Mouse (Mus musculus): ENCODE data around the gene Cacna1c. TPM values are rescaled to one million over a fixed set of nuclear protein-coding genes. Genes with fewer than 3 reads are reported as not detected.

Gene Cacna1c
- polyA plus RNA-seq, 1 experiment from 2014 or later: 13.7 TPM

DNA sequence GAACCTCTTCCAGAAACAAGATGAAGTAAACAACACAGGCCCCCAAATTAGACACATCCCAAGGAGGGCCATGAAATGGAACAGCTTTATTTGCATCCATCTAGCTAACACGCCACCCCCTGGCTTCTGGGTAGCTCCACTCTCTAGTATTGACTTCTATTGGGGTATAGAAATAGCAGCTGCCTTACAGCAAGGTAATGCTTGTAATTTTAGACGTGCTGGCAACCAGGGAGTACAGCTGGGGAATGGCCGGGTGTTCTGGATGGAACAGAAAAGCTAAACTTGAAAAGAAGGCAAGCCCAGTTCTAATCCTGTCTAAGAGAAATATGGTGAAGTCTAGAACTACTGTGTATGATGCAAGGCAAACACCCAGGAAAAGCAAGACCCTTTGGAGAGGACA, 329.3 kb downstream of the Cacna1c start:
- Histone ChIP-seq H3K4me3 (ENCODE audit: low read depth, low read length) (no peak overlapping the region), H3K27me3 (ENCODE audit: control insufficient read depth, insufficient read depth, low read length) (no peaks in the 10 kb centered on the region), H3K9me3 (ENCODE audit: control insufficient read depth, low read length) (no peaks in the 10 kb centered on the region), H3K27ac (ENCODE audit: low read depth, low read length) (no peak overlapping the region), H3K9ac (replicated peaks; ENCODE audit: low read depth, low read length) (no peak overlapping the region), H3K36me3 (ENCODE audit: control insufficient read depth, insufficient read depth, low read length) (no peaks in the 10 kb centered on the region), H3K4me2 (ENCODE audit: low read depth, low read length) (no peak overlapping the region), H3K4me1 (ENCODE audit: control insufficient read depth, insufficient read depth, low read length) (no peaks in the 10 kb centered on the region; the same call in 1 of the 2 replicates)
- ATAC-seq (ENCODE audit: low read depth): no peak
- whole genome bisulfite sequencing: 73% methylated on average over 3 of the region's 3 CpGs

- H3K36me3 ChIP-seq (ENCODE audit: control insufficient read depth, insufficient read depth, low read length): no peaks in the 10 kb centered on the region
- no peak for ATAC-seq (ENCODE audit: low read depth)
- H3K4me1 ChIP-seq (ENCODE audit: control insufficient read depth, insufficient read depth, low read length): no peaks in the 10 kb centered on the region; the same call in 1 of the 2 replicates
- H3K27me3 ChIP-seq (ENCODE audit: control insufficient read depth, insufficient read depth, low read length): no peaks in the 10 kb centered on the region
- WGBS: 81% methylated on average over 5 of the region's 5 CpGs
- H3K27ac ChIP-seq (ENCODE audit: low read depth, low read length): no peak overlapping the region
- H3K9ac ChIP-seq (replicated peaks; ENCODE audit: low read depth, low read length): no peak overlapping the region
- H3K4me3 ChIP-seq (ENCODE audit: low read depth, low read length): no peak overlapping the region
- H3K9me3 ChIP-seq (ENCODE audit: control insufficient read depth, low read length): no peaks in the 10 kb centered on the region
- no peak overlapping the region for H3K4me2 ChIP-seq (ENCODE audit: low read depth, low read length)
Measured at GRCm38 (mm10) chr6:118865777-118866380, 330.3 kb downstream of the Cacna1c start.

DNA sequence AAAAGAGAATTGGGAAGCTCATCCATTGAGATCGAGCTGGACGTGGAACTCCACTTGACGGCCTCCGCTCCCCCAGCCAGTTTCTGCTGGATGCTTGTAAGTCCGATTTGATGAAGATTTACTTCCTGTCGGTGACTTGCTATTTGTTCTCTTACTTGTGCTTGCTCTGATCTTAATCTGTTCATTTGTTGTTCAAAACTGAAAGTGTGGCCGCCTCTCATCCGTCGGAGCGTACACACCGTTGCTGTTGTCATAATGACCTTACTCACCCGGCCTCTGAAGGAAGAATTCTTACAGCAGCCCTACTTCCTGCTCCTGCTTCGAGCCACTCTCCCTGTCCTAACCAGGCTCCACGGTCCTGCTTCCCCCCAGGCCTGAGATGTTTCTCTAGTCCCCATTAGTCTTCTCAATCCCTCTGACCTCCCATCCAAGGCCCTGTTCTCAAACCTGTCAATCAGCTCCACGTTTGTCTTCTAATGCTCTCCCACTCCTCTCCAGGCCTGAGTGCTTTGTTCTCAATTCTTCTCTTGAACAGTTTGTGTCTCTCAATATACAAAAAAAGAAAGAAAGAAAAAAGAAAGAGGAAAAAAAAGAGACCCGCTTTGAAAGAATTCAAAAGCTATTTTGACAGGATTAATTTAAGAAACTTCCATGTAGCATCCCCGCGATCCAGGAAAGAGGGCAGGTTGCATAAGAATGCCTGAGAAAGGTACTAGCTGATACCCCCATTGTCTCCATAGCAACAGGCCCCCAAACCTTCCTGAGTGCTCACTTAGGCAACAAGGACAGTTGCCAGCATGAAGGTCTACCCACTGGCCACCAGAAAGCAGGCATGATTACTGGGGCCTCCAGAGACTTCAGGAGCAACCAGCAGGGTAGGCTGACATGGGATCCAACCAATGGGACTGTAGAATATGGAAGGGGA, 331.3 kb downstream of the Cacna1c start:
- H3K27ac ChIP-seq (ENCODE audit: low read depth, low read length): no peak overlapping the region
- WGBS: 66% methylated on average over 18 of the region's 18 CpGs

DNA sequence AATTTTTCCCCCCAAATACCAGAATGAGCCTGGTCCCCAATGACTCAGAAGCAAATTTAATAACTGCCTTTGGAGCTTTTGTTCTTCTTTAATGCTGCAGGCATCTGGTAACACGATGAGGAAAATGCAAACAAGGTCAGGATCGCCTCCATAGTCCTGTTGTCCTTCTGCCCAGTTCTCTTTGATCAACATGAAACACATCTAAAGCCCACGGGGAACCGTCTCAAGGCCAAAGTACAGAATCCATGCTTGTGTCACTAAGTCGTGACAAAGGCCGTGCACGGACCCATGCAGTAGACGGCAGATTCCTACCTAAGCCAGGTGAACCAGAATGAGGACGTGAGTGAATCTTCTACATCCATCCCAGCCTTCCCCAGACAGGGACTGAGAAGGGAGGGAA, 333.5 kb downstream of the Cacna1c start:
- Histone ChIP-seq H3K4me1 (ENCODE audit: control insufficient read depth, insufficient read depth, low read length) (no peaks in the 10 kb centered on the region; the same call in 1 of the 2 replicates), H3K9ac (replicated peaks; ENCODE audit: low read depth, low read length) (no peak overlapping the region), H3K9me3 (ENCODE audit: control insufficient read depth, low read length) (no peaks in the 10 kb centered on the region), H3K27ac (ENCODE audit: low read depth, low read length) (no peak overlapping the region), H3K27me3 (ENCODE audit: control insufficient read depth, insufficient read depth, low read length) (no peaks in the 10 kb centered on the region), H3K36me3 (ENCODE audit: control insufficient read depth, insufficient read depth, low read length) (no peaks in the 10 kb centered on the region), H3K4me2 (ENCODE audit: low read depth, low read length) (no peak overlapping the region), H3K4me3 (ENCODE audit: low read depth, low read length) (no peak overlapping the region)
- WGBS: 92% methylated on average over 9 of the region's 9 CpGs
- no peak for ATAC-seq (ENCODE audit: low read depth)

More for the DNA sequence above, 331.3 kb downstream of the Cacna1c start:
- H3K27me3 ChIP-seq (ENCODE audit: control insufficient read depth, insufficient read depth, low read length): no peaks in the 10 kb centered on the region
- H3K36me3 ChIP-seq (ENCODE audit: control insufficient read depth, insufficient read depth, low read length): no peaks in the 10 kb centered on the region
- H3K9ac ChIP-seq (replicated peaks; ENCODE audit: low read depth, low read length): no peak overlapping the region
- no peak for ATAC-seq (ENCODE audit: low read depth)
- H3K4me3 ChIP-seq (ENCODE audit: low read depth, low read length): no peak overlapping the region
- H3K4me1 ChIP-seq (ENCODE audit: control insufficient read depth, insufficient read depth, low read length): no peaks in the 10 kb centered on the region; the same call in 1 of the 2 replicates
- no peaks in the 10 kb centered on the region for H3K9me3 ChIP-seq (ENCODE audit: control insufficient read depth, low read length)
- H3K4me2 ChIP-seq (ENCODE audit: low read depth, low read length): no peak overlapping the region

GRCm38 (mm10) chr6:118862091-118862490, 334.1 kb downstream of the Cacna1c start:
- Histone ChIP-seq H3K9me3 (ENCODE audit: control insufficient read depth, low read length) (no peaks in the 10 kb centered on the region), H3K36me3 (ENCODE audit: control insufficient read depth, insufficient read depth, low read length) (no peaks in the 10 kb centered on the region), H3K4me1 (ENCODE audit: control insufficient read depth, insufficient read depth, low read length) (no peaks in the 10 kb centered on the region), H3K27me3 (ENCODE audit: control insufficient read depth, insufficient read depth, low read length) (no peaks in the 10 kb centered on the region), H3K4me2 (ENCODE audit: low read depth, low read length) (no peak overlapping the region), H3K4me3 (ENCODE audit: low read depth, low read length) (no peak overlapping the region), H3K27ac (ENCODE audit: low read depth, low read length) (no peak overlapping the region), H3K9ac (replicated peaks; ENCODE audit: low read depth, low read length) (no peak overlapping the region)
- 77% methylated on average over 5 of the region's 5 CpGs for WGBS
- no peak for ATAC-seq (ENCODE audit: low read depth)

DNA sequence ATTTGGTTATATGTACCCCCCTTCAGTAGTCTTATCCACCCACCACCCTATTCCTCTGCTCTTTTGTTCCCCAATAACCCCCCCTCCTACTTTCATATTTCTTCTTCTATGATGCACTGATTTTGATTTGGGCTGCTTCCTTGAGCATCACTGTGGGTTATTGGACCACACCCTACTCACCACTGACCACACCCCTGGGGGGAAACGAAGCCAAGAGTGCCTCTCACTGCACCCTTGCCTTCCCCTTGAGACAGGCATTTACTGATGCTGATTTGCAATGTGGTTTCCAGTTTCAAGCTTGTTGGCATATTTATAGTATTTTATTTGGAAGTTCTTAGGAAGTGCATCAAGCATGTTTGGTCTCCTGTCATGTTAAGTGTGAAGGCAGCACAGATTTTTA, 337.8 kb downstream of the Cacna1c start:
- no peaks in the 10 kb centered on the region for H3K4me1 ChIP-seq (ENCODE audit: control insufficient read depth, insufficient read depth, low read length)
- 78% methylated on average over 1 of the region's 1 CpGs for WGBS
- H3K36me3 ChIP-seq (ENCODE audit: control insufficient read depth, insufficient read depth, low read length): no peaks in the 10 kb centered on the region
- H3K9ac ChIP-seq (replicated peaks; ENCODE audit: low read depth, low read length): no peak overlapping the region
- no peak overlapping the region for H3K4me3 ChIP-seq (ENCODE audit: low read depth, low read length)
- no peaks in the 10 kb centered on the region for H3K27me3 ChIP-seq (ENCODE audit: control insufficient read depth, insufficient read depth, low read length)
- no peak for ATAC-seq (ENCODE audit: low read depth)
- no peak overlapping the region for H3K27ac ChIP-seq (ENCODE audit: low read depth, low read length)
- H3K4me2 ChIP-seq (ENCODE audit: low read depth, low read length): no peak overlapping the region
- H3K9me3 ChIP-seq (ENCODE audit: control insufficient read depth, low read length): no peaks in the 10 kb centered on the region

GRCm38 (mm10) chr6:118852131-118852530, 344.1 kb downstream of the Cacna1c start:
- Histone ChIP-seq H3K4me3 (ENCODE audit: low read depth, low read length) (no peak overlapping the region), H3K36me3 (ENCODE audit: control insufficient read depth, insufficient read depth, low read length) (no peaks in the 10 kb centered on the region), H3K27me3 (ENCODE audit: control insufficient read depth, insufficient read depth, low read length) (no peaks in the 10 kb centered on the region), H3K9ac (replicated peaks; ENCODE audit: low read depth, low read length) (no peak overlapping the region), H3K4me2 (ENCODE audit: low read depth, low read length) (no peak overlapping the region), H3K27ac (ENCODE audit: low read depth, low read length) (no peak overlapping the region), H3K9me3 (ENCODE audit: control insufficient read depth, low read length) (no peaks in the 10 kb centered on the region), H3K4me1 (ENCODE audit: control insufficient read depth, insufficient read depth, low read length) (no peaks in the 10 kb centered on the region)
- 73% methylated on average over 6 of the region's 6 CpGs for WGBS
- ATAC-seq (ENCODE audit: low read depth): no peak

DNA sequence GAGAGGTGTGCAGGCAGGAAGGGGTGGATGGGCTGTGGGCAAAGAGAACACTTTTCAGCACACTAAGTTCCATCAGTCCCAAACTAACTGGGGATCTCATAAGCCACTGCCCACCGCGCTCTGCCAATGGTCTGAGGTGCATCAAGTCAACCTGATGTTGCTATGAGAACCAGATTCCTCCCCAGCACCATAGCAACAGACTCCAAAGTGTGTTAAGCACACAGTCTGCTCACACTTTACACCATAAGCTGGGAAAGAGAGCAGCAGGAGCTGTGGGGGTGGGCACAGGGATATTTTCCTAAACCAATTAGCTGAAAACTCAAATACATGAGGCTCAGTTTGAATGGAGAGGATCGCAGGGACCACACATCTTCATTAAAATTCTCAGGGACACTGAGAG, 345.1 kb downstream of the Cacna1c start:
- 67% methylated on average over 3 of the region's 3 CpGs for WGBS
- Histone ChIP-seq H3K27ac (ENCODE audit: low read depth, low read length) (no peak overlapping the region), H3K4me3 (ENCODE audit: low read depth, low read length) (no peak overlapping the region), H3K36me3 (ENCODE audit: control insufficient read depth, insufficient read depth, low read length) (no peaks in the 10 kb centered on the region), H3K9ac (replicated peaks; ENCODE audit: low read depth, low read length) (no peak overlapping the region), H3K4me1 (ENCODE audit: control insufficient read depth, insufficient read depth, low read length) (peaks cover 1% of the 10 kb centered on the region; the same call in 1 of the 2 replicates), H3K4me2 (ENCODE audit: low read depth, low read length) (no peak overlapping the region), H3K27me3 (ENCODE audit: control insufficient read depth, insufficient read depth, low read length) (no peaks in the 10 kb centered on the region), H3K9me3 (ENCODE audit: control insufficient read depth, low read length) (no peaks in the 10 kb centered on the region)
- ATAC-seq (ENCODE audit: low read depth): no peak

DNA sequence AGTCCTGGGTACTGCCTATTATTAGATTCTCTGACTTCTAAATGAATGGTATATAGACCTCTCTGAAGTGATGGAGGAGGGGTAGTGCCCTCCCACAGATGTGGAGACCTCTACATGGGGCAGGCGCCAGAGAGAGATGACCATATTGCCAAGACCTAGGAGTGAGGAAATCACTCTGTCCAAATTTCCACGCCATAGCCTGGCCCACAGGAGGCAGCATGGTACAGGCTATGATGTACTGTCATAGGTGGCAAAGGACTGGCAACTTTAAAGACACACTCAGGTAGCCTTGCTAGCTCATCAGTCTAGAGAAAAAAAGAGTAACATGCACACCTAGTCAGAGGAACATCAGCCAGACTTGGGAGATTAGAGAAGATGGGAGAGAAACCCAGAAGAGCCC, 347.6 kb downstream of the Cacna1c start:
- no peaks in the 10 kb centered on the region for H3K9me3 ChIP-seq (ENCODE audit: control insufficient read depth, low read length)
- WGBS: 93% methylated on average over 2 of the region's 2 CpGs
- no peak overlapping the region for H3K9ac ChIP-seq (replicated peaks; ENCODE audit: low read depth, low read length)
- H3K4me2 ChIP-seq (ENCODE audit: low read depth, low read length): no peak overlapping the region
- no peak for ATAC-seq (ENCODE audit: low read depth)
- H3K27ac ChIP-seq (ENCODE audit: low read depth, low read length): no peak overlapping the region
- no peaks in the 10 kb centered on the region for H3K36me3 ChIP-seq (ENCODE audit: control insufficient read depth, insufficient read depth, low read length)
- no peaks in the 10 kb centered on the region for H3K27me3 ChIP-seq (ENCODE audit: control insufficient read depth, insufficient read depth, low read length)
- no peak overlapping the region for H3K4me3 ChIP-seq (ENCODE audit: low read depth, low read length)
- H3K4me1 ChIP-seq (ENCODE audit: control insufficient read depth, insufficient read depth, low read length): peaks cover 11% of the 10 kb centered on the region; the same call in 1 of the 2 replicates
